Mouse (Mus musculus) liver, adult 2 months (tissue): ENCODE measurements around the gene Copb1.
A peak's percentile ranks its signal among the peaks of the same experiment; 100 is the strongest.

Experiments
- CTCF ChIP-seq: fragments of 200-500 bp; IDR thresholded peaks from 2 replicates; pipeline ENCODE4 v1.5.1; 2011; ENCODE audit warnings: low read depth, low read length, control low read depth
- POLR2A ChIP-seq: fragments of 200-500 bp; IDR thresholded peaks from 2 replicates; pipeline ENCODE4 v1.6.1; 2011; ENCODE audit warnings: low read length, control low read depth; ENCODE audit not compliant: insufficient read depth; ENCODE audit errors: extremely low read depth

GRCm38 (mm10) chr7:114251684-114252083, 2.8 kb downstream of the Copb1 start:
- 0 out of 2 replicates have a peak, but pooled peaks have one; percentile 4 for TF ChIP-seq CTCF
- TF ChIP-seq POLR2A = no peak
